Mouse (Mus musculus) mature B cell (primary cell): ENCODE data around the gene Cyfip2.

ENCODE experiments used
- in situ Hi-C: fragments of 300-500 bp; cut with MboI; formaldehyde crosslinking; loops from 2 replicates; pipeline ENCODE4 v1.14.3; 2019

The Cyfip2 gene

DNA sequence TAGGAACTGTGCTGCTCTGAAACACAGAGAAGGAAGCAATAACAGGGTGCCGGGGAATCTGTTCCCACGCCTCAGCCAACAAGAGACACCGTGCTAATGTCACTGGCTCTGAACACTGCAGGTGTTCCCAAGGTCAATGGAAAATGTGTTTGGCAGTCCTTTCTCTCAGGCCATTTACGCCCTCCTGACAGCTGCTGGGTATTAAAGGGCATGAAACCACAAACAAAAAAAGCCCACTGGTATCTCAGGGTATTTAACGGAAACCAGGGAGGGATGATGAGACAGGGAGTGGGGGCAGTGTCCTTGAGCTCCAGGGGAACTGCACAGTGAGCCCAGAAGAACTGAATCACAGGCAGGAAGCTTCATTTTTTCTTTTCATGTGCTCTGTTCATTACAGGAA, 34.5 kb downstream of the Cyfip2 start:
- in situ Hi-C loops = no loop called here

DNA sequence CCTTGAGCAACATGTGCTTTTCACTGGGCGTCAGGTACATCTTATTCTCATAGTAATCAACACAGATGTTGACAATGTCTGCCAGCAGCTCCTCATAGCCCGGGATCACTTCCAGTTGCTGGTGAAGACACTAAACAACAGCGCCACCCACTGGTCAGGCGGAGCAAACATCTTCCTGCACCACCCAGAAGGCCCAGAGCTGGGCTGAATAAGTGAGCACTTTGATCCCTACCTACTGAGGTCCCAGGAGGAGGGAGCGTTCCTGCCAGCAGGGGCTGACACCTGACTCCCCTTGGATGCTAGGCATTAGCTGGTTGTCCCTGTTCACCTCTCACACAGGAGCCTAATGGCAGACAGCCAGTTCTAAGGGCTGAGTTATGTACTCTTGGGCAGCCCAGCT, 35.9 kb downstream of the Cyfip2 start:
- in situ Hi-C loops = no loop called here

- in situ Hi-C loops = no loop called here
Measured at GRCm38 (mm10) chr11:46276168-46276567, 36.5 kb downstream of the Cyfip2 start.

GRCm38 (mm10) chr11:46275302-46275701, 37.4 kb downstream of the Cyfip2 start:
- in situ Hi-C loops = no loop called here

DNA sequence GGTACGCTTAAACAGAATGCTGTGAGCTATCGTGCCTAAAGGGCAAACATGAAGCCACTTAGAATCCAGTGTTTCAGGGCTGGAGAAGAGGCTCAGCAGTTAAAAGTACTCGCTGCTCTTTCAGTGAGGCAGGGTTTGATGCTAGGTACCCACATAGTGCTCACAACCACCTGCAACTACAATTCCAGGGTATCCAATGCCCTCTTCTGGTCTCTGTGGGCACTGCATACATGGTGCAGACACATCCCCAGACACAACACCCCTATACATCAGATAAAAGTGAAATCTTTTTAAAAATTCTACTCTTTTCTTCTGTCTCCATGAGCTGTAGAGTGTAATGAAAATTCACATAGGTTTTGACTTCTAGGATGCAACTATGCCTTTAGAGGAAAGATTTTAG, 38.7 kb downstream of the Cyfip2 start:
- in situ Hi-C loops = loop anchor here (25.0 kb wide), 1 partner anchor 363 kb away; the partner anchor contains the start of gene Dppa1

- in situ Hi-C loops = loop anchor here (25.0 kb wide), 1 partner anchor 365 kb away; the partner anchor contains the start of gene Dppa1
Measured at GRCm38 (mm10) chr11:46272058-46272681, 40.5 kb downstream of the Cyfip2 start.

DNA sequence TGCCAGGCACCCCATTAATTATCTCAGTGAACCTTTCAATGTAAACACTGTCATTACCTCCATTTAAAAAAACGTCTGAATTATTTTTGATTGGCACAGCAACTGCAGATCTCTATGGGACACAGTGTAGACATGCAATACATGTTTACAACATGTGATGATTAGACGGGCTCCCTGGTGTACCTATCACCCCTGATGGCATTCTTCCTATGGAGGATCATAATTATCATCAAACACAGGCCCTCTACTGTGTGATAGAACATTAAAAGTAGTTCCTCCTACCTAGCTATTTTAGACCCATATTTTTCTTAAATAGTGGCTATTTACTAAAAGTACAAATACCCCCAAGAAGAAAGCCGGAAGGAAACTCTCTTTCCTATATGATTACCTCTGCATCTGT, 42.8 kb downstream of the Cyfip2 start:
- in situ Hi-C loops = loop anchor here (25.0 kb wide), 1 partner anchor 367 kb away; the partner anchor contains the start of gene Dppa1

- in situ Hi-C loops = loop anchor here (25.0 kb wide), 1 partner anchor 368 kb away; the partner anchor contains the start of gene Dppa1
Measured at GRCm38 (mm10) chr11:46269391-46269790, 43.3 kb downstream of the Cyfip2 start.

DNA sequence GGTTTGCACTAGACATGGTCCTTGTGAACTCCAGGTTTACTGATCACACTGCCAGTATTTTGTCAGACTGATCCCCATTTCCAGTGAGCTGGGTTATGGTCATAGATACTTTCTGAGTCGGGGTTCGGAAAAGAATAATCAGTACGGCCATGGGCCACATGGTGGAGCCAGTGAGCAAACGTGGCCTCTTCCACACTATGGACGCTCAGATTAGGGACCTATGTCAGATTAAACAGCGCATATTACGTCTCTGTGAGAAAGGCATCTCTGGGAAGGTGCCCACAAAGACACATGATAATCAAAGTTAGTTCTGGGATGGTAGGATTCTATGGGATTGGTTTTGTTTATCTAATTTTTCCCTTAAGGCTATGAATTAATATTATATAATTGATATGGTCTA, 43.7 kb downstream of the Cyfip2 start:
- in situ Hi-C loops = loop anchor here (25.0 kb wide), 1 partner anchor 368 kb away; the partner anchor contains the start of gene Dppa1

DNA sequence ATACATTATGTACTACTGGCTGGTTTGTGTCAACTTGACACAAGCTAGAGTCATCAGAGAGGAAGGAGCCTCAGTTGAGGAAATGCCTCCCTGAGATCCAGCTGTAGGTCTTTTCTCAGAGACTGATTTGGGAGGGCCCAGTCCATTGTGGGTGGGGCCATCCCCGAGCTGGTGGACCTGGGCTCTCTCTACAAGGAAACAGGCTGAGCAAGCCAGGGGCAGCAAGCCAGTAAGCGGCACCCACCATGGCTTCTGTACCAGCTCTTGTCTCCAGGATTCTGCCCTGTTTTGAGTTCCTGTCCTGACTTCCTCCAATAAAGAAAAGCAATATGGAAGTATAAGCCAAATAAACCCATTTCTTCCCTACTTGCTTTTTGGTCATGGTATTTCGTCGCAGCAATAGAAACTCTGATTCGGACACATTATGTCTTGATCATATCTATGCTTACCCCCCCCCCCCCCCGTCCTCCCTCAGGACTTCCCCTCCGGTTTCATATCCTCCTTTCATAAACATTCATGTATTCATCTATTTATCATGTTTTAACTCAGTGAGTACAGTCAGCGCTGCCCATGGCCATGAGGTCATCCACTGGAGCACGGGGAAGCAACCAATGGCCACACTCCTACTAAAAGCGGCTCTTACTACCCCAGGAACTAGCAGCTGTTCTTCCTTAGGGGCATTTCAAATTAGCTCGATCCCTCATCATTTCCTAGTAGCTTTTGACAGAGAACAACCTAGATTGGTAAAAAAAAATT, 47.5 kb downstream of the Cyfip2 start:
- in situ Hi-C loops = loop anchor here (25.0 kb wide), 1 partner anchor 372 kb away; the partner anchor contains the start of gene Dppa1

- in situ Hi-C loops = loop anchor here (25.0 kb wide), 1 partner anchor 373 kb away; the partner anchor contains the start of gene Dppa1
Measured at GRCm38 (mm10) chr11:46264584-46264983, 48.1 kb downstream of the Cyfip2 start.

DNA sequence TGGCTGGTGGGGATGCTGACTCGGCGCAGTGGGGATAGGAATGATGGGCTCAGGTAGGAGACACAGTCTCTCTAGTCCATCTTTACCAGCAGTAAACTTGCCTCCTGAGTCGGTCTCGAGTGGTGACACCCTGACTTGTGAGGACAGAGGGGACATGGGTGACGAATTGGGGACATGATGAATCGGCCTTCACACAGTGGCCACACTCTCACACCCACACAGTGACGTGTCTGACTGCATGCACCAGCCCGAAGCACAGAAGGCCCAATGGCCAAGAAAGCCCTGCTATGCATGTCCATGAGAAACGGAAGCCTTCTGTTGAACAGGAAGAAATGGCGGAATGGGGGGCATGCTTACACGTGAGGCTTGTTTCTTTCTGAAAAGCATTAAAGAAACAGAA, 49.4 kb downstream of the Cyfip2 start:
- in situ Hi-C loops = loop anchor here (25.0 kb wide), 1 partner anchor 374 kb away; the partner anchor contains the start of gene Dppa1

DNA sequence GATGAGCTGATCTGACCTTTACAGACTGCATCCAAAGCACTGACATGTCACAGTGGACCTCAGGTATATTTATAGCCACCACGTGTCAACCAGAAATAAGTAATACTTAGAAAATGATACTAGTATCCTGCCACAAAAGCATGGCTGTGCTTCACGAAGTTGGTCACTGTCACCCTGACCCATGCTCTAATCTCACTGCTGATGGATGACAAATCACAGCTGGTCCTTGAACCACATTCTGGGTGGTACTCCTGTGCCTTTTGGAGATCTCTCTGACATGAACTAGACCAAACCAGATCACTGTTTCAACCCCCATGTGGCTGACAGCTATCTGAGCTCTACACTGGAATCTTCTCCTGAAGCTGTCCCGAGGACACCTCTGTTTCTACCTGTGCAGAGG, 49.8 kb downstream of the Cyfip2 start:
- in situ Hi-C loops = loop anchor here (25.0 kb wide), 1 partner anchor 374 kb away; the partner anchor contains the start of gene Dppa1

DNA sequence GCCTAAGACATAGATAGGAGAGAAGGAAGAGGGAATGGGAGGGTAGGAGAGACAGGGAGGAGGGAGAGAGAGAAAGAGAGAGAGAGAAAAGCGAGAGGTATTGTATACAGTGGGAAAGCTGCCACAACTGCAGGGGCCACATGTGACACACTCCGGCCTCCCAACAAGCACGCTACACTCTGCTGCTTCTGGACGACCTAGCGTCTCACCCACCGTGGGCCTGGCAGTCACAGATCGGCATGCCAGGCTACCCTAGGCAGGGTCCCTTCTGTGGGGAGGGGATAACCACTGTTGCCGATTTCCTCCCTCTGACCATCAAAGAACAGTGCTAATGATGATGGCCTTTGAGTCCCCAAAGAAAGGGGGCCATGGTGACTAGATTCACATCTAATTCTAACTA, 53.9 kb downstream of the Cyfip2 start:
- in situ Hi-C loops = loop anchor here (25.0 kb wide), 1 partner anchor 379 kb away; the partner anchor contains the start of gene Dppa1

GRCm38 (mm10) chr11:46258207-46258606, 54.5 kb downstream of the Cyfip2 start:
- in situ Hi-C loops = loop anchor here (25.0 kb wide), 1 partner anchor 379 kb away; the partner anchor contains the start of gene Dppa1

GRCm38 (mm10) chr11:46255291-46255690, 57.4 kb downstream of the Cyfip2 start:
- in situ Hi-C loops = loop anchor here (25.0 kb wide), 1 partner anchor 382 kb away; the partner anchor contains the start of gene Dppa1

GRCm38 (mm10) chr11:46251994-46252393, 60.7 kb downstream of the Cyfip2 start:
- in situ Hi-C loops = loop anchor here (25.0 kb wide), 1 partner anchor 385 kb away; the partner anchor contains the start of gene Dppa1

DNA sequence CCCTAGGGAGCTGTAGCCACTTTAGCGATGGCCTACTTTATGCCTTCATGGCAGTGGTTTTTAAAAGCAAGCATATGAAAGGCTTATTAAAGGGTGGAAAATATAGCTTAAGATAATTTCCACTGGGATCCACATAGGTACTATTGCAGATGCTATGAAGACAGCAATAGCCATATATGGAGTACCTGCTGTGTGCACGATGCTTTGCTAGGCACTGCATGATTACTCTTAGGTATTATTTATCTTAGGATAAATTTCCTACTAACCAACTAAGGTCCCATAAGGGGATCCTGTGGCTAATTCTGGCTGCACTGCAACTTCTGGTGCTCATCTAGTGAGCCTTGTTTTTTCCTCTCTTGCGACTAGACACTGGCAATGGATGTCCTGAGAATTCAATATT, 64.3 kb downstream of the Cyfip2 start:
- in situ Hi-C loops = no loop called here

GRCm38 (mm10) chr11:46246393-46246792, 66.3 kb downstream of the Cyfip2 start:
- in situ Hi-C loops = no loop called here

DNA sequence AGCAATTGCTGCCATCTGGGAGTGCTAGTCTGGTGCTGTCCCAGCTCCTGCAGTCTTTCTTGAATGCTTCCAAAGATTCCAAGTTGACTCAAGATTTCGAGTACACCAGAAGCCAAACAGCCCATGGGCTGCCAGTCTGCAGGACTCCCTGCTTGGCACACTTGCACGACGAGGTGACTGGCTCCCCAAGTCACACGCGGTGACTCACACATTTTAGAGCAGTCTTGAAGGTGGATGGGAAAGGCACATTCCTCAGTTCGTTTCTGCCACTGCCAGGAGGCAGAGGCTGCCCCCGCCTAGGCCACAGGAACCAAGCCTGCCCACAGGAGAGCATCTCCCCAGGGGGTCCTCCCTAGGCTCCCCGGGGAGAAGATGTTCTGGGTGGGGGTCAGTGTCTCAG, 66.7 kb downstream of the Cyfip2 start:
- in situ Hi-C loops = no loop called here

GRCm38 (mm10) chr11:46244731-46245604, 67.7 kb downstream of the Cyfip2 start:
- in situ Hi-C loops = no loop called here
